Mouse (Mus musculus): ENCODE measurements around the gene Atf7ip. TPM values are rescaled to one million over a fixed set of nuclear protein-coding genes. Genes with fewer than 3 reads are reported as not detected.

Atf7ip gene
- polyA plus RNA-seq, 1 experiment from 2014 or later = 49.7 TPM

DNA sequence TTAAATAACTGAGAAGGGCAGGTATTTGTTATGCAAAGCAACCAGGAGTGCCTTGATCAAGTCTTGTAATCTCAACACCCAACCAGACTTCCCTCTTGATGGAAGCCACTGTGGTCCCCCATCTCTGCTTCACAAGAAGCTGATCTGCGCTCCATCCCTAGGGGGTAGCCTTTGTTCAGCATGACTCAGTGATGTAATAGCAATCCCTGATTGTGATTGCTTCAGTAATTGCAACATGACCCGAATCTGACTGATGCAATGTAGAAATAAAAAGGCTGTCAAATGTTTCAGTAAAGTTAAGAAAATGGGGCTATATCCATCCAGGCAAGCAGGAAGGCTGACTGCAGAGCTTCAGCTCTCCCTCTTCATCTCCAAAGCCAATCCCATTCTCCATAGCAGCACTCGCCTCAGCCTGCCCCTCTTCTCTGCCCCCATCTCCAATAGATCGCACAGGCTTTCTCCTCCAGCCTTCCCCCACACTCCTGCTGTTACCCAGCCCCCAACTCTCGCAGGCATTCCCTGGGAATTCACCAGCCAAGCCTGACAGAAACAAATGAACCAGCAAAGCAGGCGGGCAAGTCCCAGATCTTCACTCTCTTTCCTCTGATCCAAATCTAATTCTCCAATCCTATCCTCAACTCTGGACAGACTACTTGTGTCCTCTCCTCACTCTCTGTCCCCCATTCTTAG lies 30.7 kb upstream of the Atf7ip start:
- WGBS (ENCODE audit: insufficient replicate concordance) = 39% methylated on average over 6 of the region's 6 CpGs
- no peaks in the 10 kb centered on the region for H3K27me3 ChIP-seq (ENCODE audit: control insufficient read depth, insufficient read depth, low read length)
- H3K9me3 ChIP-seq (replicated peaks; ENCODE audit: control insufficient read depth, low read length) = no peaks in the 10 kb centered on the region
- ATAC-seq (replicated peaks; ENCODE audit: insufficient number of reproducible peaks, low FRiP score, low TSS enrichment) = no peak
- H3K4me2 ChIP-seq = no peak overlapping the region
- no peaks in the 10 kb centered on the region for H3K36me3 ChIP-seq (ENCODE audit: control insufficient read depth, insufficient read depth, low read length)
- no peak overlapping the region for H3K27ac ChIP-seq (ENCODE audit: low read depth, low read length)
- peaks cover 23% of the 10 kb centered on the region for H3K4me1 ChIP-seq (ENCODE audit: control insufficient read depth, insufficient read depth, low read length)
- H3K4me3 ChIP-seq (ENCODE audit: low read depth, low read length) = no peak overlapping the region
- H3K9ac ChIP-seq (ENCODE audit: low read depth, low read length) = no peak overlapping the region

DNA sequence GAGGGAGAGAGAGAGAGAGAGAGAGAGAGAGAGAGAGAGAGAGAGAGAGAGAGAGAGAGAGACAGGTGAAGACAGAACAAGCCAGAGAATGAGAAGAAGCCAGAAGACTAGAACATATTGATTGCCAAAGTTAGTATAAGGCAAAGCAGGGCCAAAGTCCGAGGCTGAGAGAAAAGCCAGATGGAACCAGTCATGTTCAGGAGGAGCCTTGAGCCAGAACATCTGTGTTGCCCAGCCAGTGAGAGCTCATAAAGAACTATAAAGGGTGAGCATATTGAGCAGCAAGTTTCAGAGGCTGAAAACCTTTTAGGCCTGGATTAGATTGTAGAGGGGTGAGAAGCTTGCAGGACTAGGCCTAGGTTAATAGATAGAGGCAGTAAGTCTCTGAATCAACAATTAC lies 28.1 kb upstream of the Atf7ip start:
- H3K4me2 ChIP-seq = no peak overlapping the region
- H3K36me3 ChIP-seq (ENCODE audit: control insufficient read depth, insufficient read depth, low read length) = no peaks in the 10 kb centered on the region
- H3K4me3 ChIP-seq (ENCODE audit: low read depth, low read length) = no peak overlapping the region
- peaks cover 7% of the 10 kb centered on the region; the same call in 1 of the 2 replicates for H3K4me1 ChIP-seq (ENCODE audit: control insufficient read depth, insufficient read depth, low read length)
- H3K27me3 ChIP-seq (ENCODE audit: control insufficient read depth, insufficient read depth, low read length) = no peaks in the 10 kb centered on the region
- no peak overlapping the region for H3K9ac ChIP-seq (ENCODE audit: low read depth, low read length)
- H3K9me3 ChIP-seq (replicated peaks; ENCODE audit: control insufficient read depth, low read length) = no peaks in the 10 kb centered on the region; the same call in 1 of the 2 replicates
- 42% methylated on average over 1 of the region's 1 CpGs for WGBS (ENCODE audit: insufficient replicate concordance)
- H3K27ac ChIP-seq (ENCODE audit: low read depth, low read length) = no peak overlapping the region
- ATAC-seq (replicated peaks; ENCODE audit: insufficient number of reproducible peaks, low FRiP score, low TSS enrichment) = no peak

DNA sequence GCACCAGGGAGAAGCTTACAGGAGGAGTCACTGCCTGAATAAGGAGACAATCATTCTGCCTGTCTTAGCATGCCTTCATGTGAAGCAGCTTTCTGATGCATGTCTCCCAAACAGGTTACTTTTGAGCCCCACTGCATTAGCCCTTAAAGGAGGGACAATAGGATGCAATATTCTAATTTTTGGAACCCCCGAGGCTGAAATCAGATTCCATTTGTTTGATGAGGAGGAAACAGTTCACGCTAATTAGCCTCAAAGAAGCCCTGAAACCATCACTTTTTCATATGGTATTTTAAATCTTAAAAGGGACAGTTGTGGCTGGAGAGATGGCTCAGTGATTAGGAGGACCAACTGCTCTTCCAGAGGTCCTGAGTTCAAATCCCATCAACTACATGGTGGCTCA lies 22.4 kb upstream of the Atf7ip start:
- Histone ChIP-seq H3K9ac (ENCODE audit: low read depth, low read length) (no peak overlapping the region), H3K36me3 (ENCODE audit: control insufficient read depth, insufficient read depth, low read length) (no peaks in the 10 kb centered on the region), H3K27me3 (ENCODE audit: control insufficient read depth, insufficient read depth, low read length) (no peaks in the 10 kb centered on the region), H3K4me1 (ENCODE audit: control insufficient read depth, insufficient read depth, low read length) (no peaks in the 10 kb centered on the region), H3K4me2 (no peak overlapping the region), H3K4me3 (ENCODE audit: low read depth, low read length) (no peak overlapping the region), H3K27ac (ENCODE audit: low read depth, low read length) (no peak overlapping the region), H3K9me3 (replicated peaks; ENCODE audit: control insufficient read depth, low read length) (no peaks in the 10 kb centered on the region; the same call in 1 of the 2 replicates)
- WGBS (ENCODE audit: insufficient replicate concordance) = 86% methylated on average over 2 of the region's 2 CpGs
- no peak for ATAC-seq (replicated peaks; ENCODE audit: insufficient number of reproducible peaks, low FRiP score, low TSS enrichment)

- Histone ChIP-seq H3K27me3 (ENCODE audit: control insufficient read depth, insufficient read depth, low read length) (no peaks in the 10 kb centered on the region), H3K4me2 (no peak overlapping the region), H3K27ac (ENCODE audit: low read depth, low read length) (no peak overlapping the region), H3K9ac (ENCODE audit: low read depth, low read length) (no peak overlapping the region), H3K4me3 (ENCODE audit: low read depth, low read length) (no peak overlapping the region), H3K36me3 (ENCODE audit: control insufficient read depth, insufficient read depth, low read length) (no peaks in the 10 kb centered on the region), H3K4me1 (ENCODE audit: control insufficient read depth, insufficient read depth, low read length) (no peaks in the 10 kb centered on the region), H3K9me3 (replicated peaks; ENCODE audit: control insufficient read depth, low read length) (no peaks in the 10 kb centered on the region; the same call in 1 of the 2 replicates)
- ATAC-seq (replicated peaks; ENCODE audit: insufficient number of reproducible peaks, low FRiP score, low TSS enrichment) = no peak
- WGBS (ENCODE audit: insufficient replicate concordance) = 96% methylated on average over 3 of the region's 3 CpGs
These were observed 21.9 kb upstream of the Atf7ip start for GRCm38 (mm10) chr6:136484093-136484492.

DNA sequence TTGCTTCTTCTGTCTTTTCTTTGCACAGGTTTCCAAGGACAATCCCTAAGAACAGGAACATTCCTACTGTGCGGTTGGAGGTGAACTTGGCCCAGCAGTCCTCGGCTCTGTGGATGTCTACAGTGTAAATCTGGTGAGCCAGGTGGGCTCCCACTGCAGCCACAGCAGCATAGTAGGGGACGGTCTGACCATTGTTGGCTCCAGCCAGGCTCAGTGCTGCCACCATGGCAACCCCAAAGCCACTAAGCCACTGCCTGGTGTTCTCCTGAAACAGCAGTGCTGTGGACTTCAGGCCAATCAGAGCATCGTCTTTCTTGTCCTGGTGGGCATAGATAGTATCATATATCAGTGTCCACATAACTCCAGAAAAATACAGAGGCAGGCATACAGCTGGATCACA lies 19.8 kb upstream of the Atf7ip start:
- Histone ChIP-seq H3K4me3 (ENCODE audit: low read depth, low read length) (no peak overlapping the region), H3K4me1 (ENCODE audit: control insufficient read depth, insufficient read depth, low read length) (no peaks in the 10 kb centered on the region), H3K4me2 (no peak overlapping the region), H3K9ac (ENCODE audit: low read depth, low read length) (no peak overlapping the region), H3K27me3 (ENCODE audit: control insufficient read depth, insufficient read depth, low read length) (no peaks in the 10 kb centered on the region), H3K36me3 (ENCODE audit: control insufficient read depth, insufficient read depth, low read length) (no peaks in the 10 kb centered on the region), H3K9me3 (replicated peaks; ENCODE audit: control insufficient read depth, low read length) (no peaks in the 10 kb centered on the region; the same call in 1 of the 2 replicates), H3K27ac (ENCODE audit: low read depth, low read length) (no peak overlapping the region)
- WGBS (ENCODE audit: insufficient replicate concordance) = 69% methylated on average over 4 of the region's 4 CpGs
- ATAC-seq (replicated peaks; ENCODE audit: insufficient number of reproducible peaks, low FRiP score, low TSS enrichment) = no peak

DNA sequence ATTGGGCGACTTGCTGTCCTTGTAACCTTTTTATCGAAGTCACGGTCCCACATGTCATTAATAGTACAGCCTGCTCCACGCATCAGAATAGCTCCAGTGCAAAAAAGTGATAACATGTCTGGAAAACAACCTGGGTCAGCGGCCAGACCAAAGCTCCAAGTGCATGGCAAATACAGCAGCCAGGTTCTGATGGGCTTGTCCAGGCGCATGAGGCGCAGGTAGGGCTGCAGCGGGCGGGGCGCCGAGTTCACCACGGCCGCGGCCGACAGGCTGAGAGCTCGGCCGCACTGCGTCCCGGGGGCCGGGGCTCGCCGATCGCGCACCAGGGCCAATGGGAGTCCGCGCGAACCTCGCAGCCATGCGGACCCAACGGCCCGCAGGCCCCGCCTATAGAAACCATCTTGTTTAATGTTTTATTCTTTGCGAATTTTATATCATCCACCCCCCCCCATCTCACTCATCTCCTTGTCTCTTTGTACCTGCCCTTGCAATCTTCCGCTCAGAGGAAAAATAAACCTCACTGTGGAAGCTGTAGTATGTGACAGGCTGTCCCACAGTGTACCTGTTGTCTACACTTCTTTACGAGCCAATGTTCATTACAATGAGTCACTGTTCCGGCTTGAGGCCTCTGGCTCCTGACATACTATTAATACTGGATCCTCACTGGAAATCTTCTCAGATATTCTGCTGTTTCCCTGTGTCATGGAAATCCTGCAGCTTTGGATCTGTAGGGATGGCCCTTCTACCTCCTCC lies 19.0 kb upstream of the Atf7ip start:
- no peak for ATAC-seq (replicated peaks; ENCODE audit: insufficient number of reproducible peaks, low FRiP score, low TSS enrichment)
- H3K4me2 ChIP-seq = peak overlapping the region; percentile 54
- no peaks in the 10 kb centered on the region for H3K27me3 ChIP-seq (ENCODE audit: control insufficient read depth, insufficient read depth, low read length)
- H3K4me3 ChIP-seq (ENCODE audit: low read depth, low read length) = no peak overlapping the region
- peak overlapping the region; percentile 39; the same call in 1 of the 2 replicates for H3K9ac ChIP-seq (ENCODE audit: low read depth, low read length)
- no peaks in the 10 kb centered on the region for H3K9me3 ChIP-seq (replicated peaks; ENCODE audit: control insufficient read depth, low read length)
- no peak overlapping the region for H3K27ac ChIP-seq (ENCODE audit: low read depth, low read length)
- no peaks in the 10 kb centered on the region for H3K4me1 ChIP-seq (ENCODE audit: control insufficient read depth, insufficient read depth, low read length)
- H3K36me3 ChIP-seq (ENCODE audit: control insufficient read depth, insufficient read depth, low read length) = no peaks in the 10 kb centered on the region
- WGBS (ENCODE audit: insufficient replicate concordance) = 42% methylated on average over 36 of the region's 36 CpGs

DNA sequence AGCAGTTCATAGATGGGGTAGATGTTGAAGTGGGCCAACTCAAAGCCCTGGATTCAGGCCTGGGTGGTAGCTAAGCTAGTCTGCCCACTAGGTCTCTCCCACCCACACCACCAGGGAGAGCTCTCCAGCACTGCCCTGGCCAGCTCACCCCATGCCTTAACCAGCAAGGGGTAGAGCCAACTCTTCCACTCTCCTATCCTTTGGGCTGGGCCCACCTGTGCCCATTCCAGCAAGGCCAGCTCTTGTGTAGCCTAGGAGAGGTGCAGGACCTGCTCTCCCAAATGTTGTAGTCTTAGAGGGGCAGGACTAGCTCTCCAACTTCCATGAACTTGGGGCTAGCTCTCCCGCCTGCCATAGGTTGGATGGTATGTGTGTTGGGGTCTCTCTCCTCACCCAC lies 18.4 kb upstream of the Atf7ip start:
- Histone ChIP-seq H3K27me3 (ENCODE audit: control insufficient read depth, insufficient read depth, low read length) (no peaks in the 10 kb centered on the region), H3K27ac (ENCODE audit: low read depth, low read length) (no peak overlapping the region), H3K9me3 (replicated peaks; ENCODE audit: control insufficient read depth, low read length) (no peaks in the 10 kb centered on the region), H3K4me1 (ENCODE audit: control insufficient read depth, insufficient read depth, low read length) (no peaks in the 10 kb centered on the region), H3K9ac (ENCODE audit: low read depth, low read length) (no peak overlapping the region), H3K36me3 (ENCODE audit: control insufficient read depth, insufficient read depth, low read length) (no peaks in the 10 kb centered on the region), H3K4me3 (ENCODE audit: low read depth, low read length) (no peak overlapping the region), H3K4me2 (no peak overlapping the region)
- WGBS (ENCODE audit: insufficient replicate concordance) = 79% methylated on average over 1 of the region's 1 CpGs
- ATAC-seq (replicated peaks; ENCODE audit: insufficient number of reproducible peaks, low FRiP score, low TSS enrichment) = no peak

GRCm38 (mm10) chr6:136489899-136490298 lies 16.1 kb upstream of the Atf7ip start:
- Histone ChIP-seq H3K36me3 (ENCODE audit: control insufficient read depth, insufficient read depth, low read length) (no peaks in the 10 kb centered on the region), H3K9me3 (replicated peaks; ENCODE audit: control insufficient read depth, low read length) (no peaks in the 10 kb centered on the region), H3K27ac (ENCODE audit: low read depth, low read length) (no peak overlapping the region), H3K4me2 (no peak overlapping the region), H3K27me3 (ENCODE audit: control insufficient read depth, insufficient read depth, low read length) (no peaks in the 10 kb centered on the region), H3K4me1 (ENCODE audit: control insufficient read depth, insufficient read depth, low read length) (no peaks in the 10 kb centered on the region), H3K4me3 (ENCODE audit: low read depth, low read length) (no peak overlapping the region), H3K9ac (ENCODE audit: low read depth, low read length) (no peak overlapping the region)
- 85% methylated on average over 3 of the region's 3 CpGs for WGBS (ENCODE audit: insufficient replicate concordance)
- no peak for ATAC-seq (replicated peaks; ENCODE audit: insufficient number of reproducible peaks, low FRiP score, low TSS enrichment)
